Mouse (Mus musculus): Measurements from ENCODE around the gene Samd4b.

The Samd4b gene

GRCm38 (mm10) chr7:28591862-28592261 is 6.1 kb downstream of the Samd4b start:
- no peak for DNase-seq (ENCODE audit: low spot score in 2 of 2)

GRCm38 (mm10) chr7:28587644-28588043 is 10.3 kb downstream of the Samd4b start:
- DNase-seq (ENCODE audit: low spot score in 2 of 2), result no peak

- DNase-seq (ENCODE audit: low spot score in 2 of 2), result no peak
These were observed 11.1 kb downstream of the Samd4b start for GRCm38 (mm10) chr7:28586663-28587411.

- DNase-seq (ENCODE audit: low spot score in 2 of 2), result no peak
These were observed 12.9 kb downstream of the Samd4b start for GRCm38 (mm10) chr7:28585001-28585400.

GRCm38 (mm10) chr7:28584468-28584867 is 13.5 kb downstream of the Samd4b start:
- no peak for DNase-seq (ENCODE audit: low spot score in 2 of 2)

GRCm38 (mm10) chr7:28583570-28584344 is 14.2 kb downstream of the Samd4b start:
- peak in 1 of 2 experiments; percentile 26 for DNase-seq (ENCODE audit: low spot score in 2 of 2)

- no peak for DNase-seq (ENCODE audit: low spot score in 2 of 2)
These were observed 15.1 kb downstream of the Samd4b start for GRCm38 (mm10) chr7:28582841-28583240.

GRCm38 (mm10) chr7:28581721-28582120 is 16.2 kb downstream of the Samd4b start:
- no peak for DNase-seq (ENCODE audit: low spot score in 2 of 2)

- no peak for DNase-seq (ENCODE audit: low spot score in 2 of 2)
These were observed 18.1 kb downstream of the Samd4b start for GRCm38 (mm10) chr7:28579826-28580225.

- DNase-seq (ENCODE audit: low spot score in 2 of 2), result no peak
These were observed 19.3 kb downstream of the Samd4b start for GRCm38 (mm10) chr7:28578543-28579053.

GRCm38 (mm10) chr7:28577826-28578542 is 20.0 kb downstream of the Samd4b start:
- no peak for DNase-seq (ENCODE audit: low spot score in 2 of 2)

- DNase-seq (ENCODE audit: low spot score in 2 of 2), result no peak
These were observed 21.6 kb downstream of the Samd4b start for GRCm38 (mm10) chr7:28576271-28576914.

GRCm38 (mm10) chr7:28575597-28575996 is 22.3 kb downstream of the Samd4b start:
- no peak for DNase-seq (ENCODE audit: low spot score in 2 of 2)

GRCm38 (mm10) chr7:28573236-28573635 is 24.7 kb downstream of the Samd4b start:
- DNase-seq (ENCODE audit: low spot score in 2 of 2), result no peak

GRCm38 (mm10) chr7:28572689-28573088 is 25.3 kb downstream of the Samd4b start:
- no peak for DNase-seq (ENCODE audit: low spot score in 2 of 2)

GRCm38 (mm10) chr7:28570982-28571682 is 26.8 kb downstream of the Samd4b start:
- DNase-seq (ENCODE audit: low spot score in 2 of 2), result no peak

- peak in 1 of 2 experiments; percentile 43 for DNase-seq (ENCODE audit: low spot score in 2 of 2)
These were observed 27.5 kb downstream of the Samd4b start for GRCm38 (mm10) chr7:28570291-28570981.

GRCm38 (mm10) chr7:28568253-28568652 is 29.7 kb downstream of the Samd4b start:
- DNase-seq (ENCODE audit: low spot score in 2 of 2), result peak; percentile 23 to 26

GRCm38 (mm10) chr7:28567539-28567938 is 30.4 kb downstream of the Samd4b start:
- no peak for DNase-seq (ENCODE audit: low spot score in 2 of 2)

GRCm38 (mm10) chr7:28565407-28565806 is 32.5 kb downstream of the Samd4b start:
- DNase-seq (ENCODE audit: low spot score in 2 of 2), result no peak
